Mouse (Mus musculus) layer of hippocampus, adult 8-10 months (tissue): ENCODE measurements around the gene Slu7. TPM values are rescaled to one million over a fixed set of nuclear protein-coding genes. Genes with fewer than 3 reads are reported as not detected.
A peak's percentile ranks its signal among the peaks of the same experiment; 100 is the strongest.

Experiments used
- DNase-seq, 2 experiments: peaks; one replicate each; pipeline ENCODE4 v3.0.0; 2022; ENCODE audit warnings: low spot score in 2 of 2
- total RNA-seq, 4 experiments: library from RNA; stranded (reverse); gene quantifications; 2 replicates each; pipeline ENCODE4 v1.2.4; 2022

The Slu7 gene
- total RNA-seq, 4 experiments from 2014 or later, result 42.3 to 55.9 (median 51.1) TPM

GRCm38 (mm10) chr11:43484057-43484456 is 50.5 kb downstream of the Slu7 start:
- no peak for DNase-seq

GRCm38 (mm10) chr11:43484652-43485051 is 51.1 kb downstream of the Slu7 start:
- DNase-seq, result no peak

- no peak for DNase-seq
These were observed 52.3 kb downstream of the Slu7 start for GRCm38 (mm10) chr11:43485855-43486254.

GRCm38 (mm10) chr11:43492663-43493062 is 59.1 kb downstream of the Slu7 start:
- DNase-seq, result peak; percentile 52 to 78

DNA sequence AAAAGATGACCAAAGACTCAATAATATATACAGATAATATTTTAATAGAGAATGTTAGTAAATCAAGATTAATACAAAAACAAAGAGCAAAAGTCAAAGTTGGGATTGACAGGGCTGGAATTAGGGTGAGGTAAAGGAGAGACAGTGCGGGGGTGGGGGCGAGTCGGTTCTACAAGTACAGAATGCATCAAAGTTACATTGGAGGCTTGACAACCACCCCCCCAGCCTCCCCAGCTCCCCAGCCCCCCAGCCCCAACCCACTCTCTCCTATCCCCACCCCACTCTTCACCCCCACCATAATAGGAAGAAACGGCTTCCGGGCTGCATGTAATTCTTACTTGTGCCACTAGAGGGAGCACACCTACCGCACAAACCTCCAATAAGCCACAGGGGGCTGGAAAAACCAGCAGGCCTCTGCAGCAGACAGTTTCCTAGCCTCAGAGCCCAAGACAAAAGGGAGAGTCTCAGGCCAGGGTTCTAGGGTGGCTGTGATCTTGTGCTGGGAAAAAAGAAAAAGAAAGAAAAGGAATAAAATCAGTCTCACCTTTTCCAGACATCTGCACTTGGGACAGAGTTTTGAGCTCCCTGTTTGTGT is 60.4 kb downstream of the Slu7 start:
- DNase-seq, result peak; percentile 61 to 81

DNA sequence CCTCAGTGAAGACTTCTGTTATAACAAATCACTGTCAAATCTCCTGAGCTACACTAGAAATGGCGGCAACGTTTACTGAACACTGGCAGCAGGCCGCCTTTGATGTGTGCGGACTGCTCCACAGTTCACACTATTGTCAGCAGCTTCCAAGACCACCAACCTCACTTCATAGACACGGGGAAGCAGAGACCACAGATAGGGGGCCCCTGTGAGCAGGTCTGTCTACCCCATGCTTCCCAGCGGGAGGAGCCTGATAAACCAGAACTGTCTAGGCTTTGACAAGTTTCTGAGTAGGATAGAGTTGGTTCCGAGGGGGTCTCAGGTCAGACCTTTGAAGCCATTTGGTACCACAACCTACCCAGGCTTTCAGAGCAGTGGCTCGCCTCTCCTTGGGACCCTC is 61.5 kb downstream of the Slu7 start:
- no peak for DNase-seq

- DNase-seq, result peak in 1 of 2 experiments; percentile 42
These were observed 62.0 kb downstream of the Slu7 start for GRCm38 (mm10) chr11:43495532-43495931.

Other genes starting within 250 kb of the Slu7 start
- gene Pttg1, start 7.5 kb upstream of the Slu7 start, total RNA-seq, result 10 to 100 TPM; 26.2 to 36.5 (median 28.3) TPM
- 1 to 10 TPM; 1.1 to 3.0 (median 2.1) TPM for gene C1qtnf2, start 40.5 kb downstream of the Slu7 start, total RNA-seq
- gene Ccnjl, start 95.0 kb downstream of the Slu7 start, total RNA-seq, result 10 to 100 TPM in 1 of 4 experiments, 1 to 10 TPM in 3; 7.5 to 10.4 (median 8.8) TPM
- gene 4933415A04Rik, start 153.3 kb downstream of the Slu7 start, total RNA-seq, result 1 to 10 TPM; 1.3 to 3.0 (median 2.4) TPM
- not detected for gene Fabp6, start 167.8 kb downstream of the Slu7 start, total RNA-seq
- 10 to 100 TPM; 65.0 to 71.6 (median 68.6) TPM for gene Pwwp2a, start 248.3 kb downstream of the Slu7 start, total RNA-seq